Mouse (Mus musculus) embryonic fibroblast, embryonic 13.5 days (primary cell): ENCODE results near the gene Dctd.

Source experiments
- CTCF ChIP-seq: IDR thresholded peaks from 2 replicates; pipeline ENCODE4 v1.5.1; 2011; ENCODE audit warnings: mild to moderate bottlenecking, control low read depth, low read length, moderate library complexity, borderline replicate concordance; ENCODE audit not compliant: insufficient read depth
- POLR2A ChIP-seq: IDR thresholded peaks from 2 replicates; pipeline ENCODE4 v1.6.1; 2011; ENCODE audit warnings: low read depth, mild to moderate bottlenecking, control low read depth, low read length, moderate library complexity

- TF ChIP-seq CTCF (no peak), POLR2A (no peak)
These were observed 59.8 kb downstream of the Dctd start for GRCm38 (mm10) chr8:48158560-48159217.
